Mouse (Mus musculus) neural tube, embryonic 15.5 days (tissue): ENCODE data around the gene Slc2a5. TPM values are rescaled to one million over a fixed set of nuclear protein-coding genes. Genes with fewer than 3 reads are reported as not detected.

ENCODE experiments used
- ATAC-seq: fragments of 200-750 bp; cut with Nextera tagmentation; 2 replicates; pipeline ENCODE4 v1.8.0; 2017; ENCODE audit warnings: mild to moderate bottlenecking, moderate TSS enrichment, moderate library complexity; ENCODE audit not compliant: low FRiP score
- H3K27ac ChIP-seq: fragments of 300-500 bp; sonication (generic); replicated peaks from 2 replicates; pipeline ENCODE4 v1.5.1; 2015; ENCODE audit warnings: mild to moderate bottlenecking, inconsistent platforms
- H3K27me3 ChIP-seq: fragments of 300-500 bp; sonication (generic); replicated peaks from 2 replicates; pipeline ENCODE4 v1.6.1; 2015; ENCODE audit warnings: inconsistent platforms
- H3K36me3 ChIP-seq: fragments of 300-500 bp; sonication (generic); 2 replicates; pipeline ENCODE4 v1.6.1; 2015; ENCODE audit warnings: inconsistent platforms
- H3K4me1 ChIP-seq: fragments of 300-500 bp; sonication (generic); 2 replicates; pipeline ENCODE4 v1.6.1; 2015; ENCODE audit warnings: inconsistent platforms
- H3K4me2 ChIP-seq: fragments of 300-500 bp; sonication (generic); 2 replicates; pipeline ENCODE4 v1.6.1; 2015; ENCODE audit warnings: inconsistent platforms, mild to moderate bottlenecking, moderate library complexity
- H3K4me3 ChIP-seq: fragments of 300-500 bp; sonication (generic); replicated peaks from 2 replicates; pipeline ENCODE4 v1.5.1; 2015; ENCODE audit warnings: mild to moderate bottlenecking, inconsistent platforms
- H3K9ac ChIP-seq: fragments of 300-500 bp; sonication (generic); replicated peaks from 2 replicates; pipeline ENCODE4 v1.6.1; 2015; ENCODE audit warnings: mild to moderate bottlenecking, inconsistent platforms
- H3K9me3 ChIP-seq: fragments of 300-500 bp; sonication (generic); replicated peaks from 2 replicates; pipeline ENCODE4 v1.6.1; 2016; ENCODE audit warnings: inconsistent platforms
- WGBS: fragments of 180-500 bp; shearing (Covaris S2); methylation state at CpG from one replicate; pipeline ENCODE4 v1.1.7; 2015; ENCODE audit warnings: mixed read lengths; 5-methylcytosine and 5-hydroxymethylcytosine counted together
- polyA plus RNA-seq: library from polyadenylated mRNA; unstranded; fragments of >200 nt; fragmentation: Nextera tagmentation; extraction: Ambion mirVana; gene quantifications from 2 replicates; pipeline ENCODE4 v1.2.1, GENCODE M21; 2015

Gene Slc2a5
- polyA plus RNA-seq, 1 experiment from 2014 or later: 2.4 TPM

- no peaks in the 10 kb centered on the region for H3K4me1 ChIP-seq
- no peaks in the 10 kb centered on the region for H3K27me3 ChIP-seq
- no peak overlapping the region for H3K4me3 ChIP-seq
- ATAC-seq: no peak
- 82% methylated on average over 7 of the region's 7 CpGs for WGBS
- no peaks in the 10 kb centered on the region for H3K36me3 ChIP-seq
- H3K4me2 ChIP-seq: no peak overlapping the region
- H3K27ac ChIP-seq: no peak overlapping the region
- H3K9ac ChIP-seq: no peak overlapping the region
- H3K9me3 ChIP-seq: no peaks in the 10 kb centered on the region
Observed at GRCm38 (mm10) chr4:150151045-150151444, 32.0 kb downstream of the Slc2a5 start.

GRCm38 (mm10) chr4:150152483-150152882, 33.4 kb downstream of the Slc2a5 start:
- no peak for ATAC-seq
- Histone ChIP-seq H3K4me2 (no peak overlapping the region), H3K4me3 (no peak overlapping the region), H3K4me1 (no peaks in the 10 kb centered on the region), H3K9ac (no peak overlapping the region), H3K27me3 (no peaks in the 10 kb centered on the region), H3K9me3 (no peaks in the 10 kb centered on the region), H3K36me3 (no peaks in the 10 kb centered on the region), H3K27ac (no peak overlapping the region)
- WGBS: 86% methylated on average over 8 of the region's 8 CpGs

GRCm38 (mm10) chr4:150155301-150155700, 36.2 kb downstream of the Slc2a5 start:
- H3K4me1 ChIP-seq: no peaks in the 10 kb centered on the region
- no peak overlapping the region for H3K4me2 ChIP-seq
- no peaks in the 10 kb centered on the region for H3K27me3 ChIP-seq
- no peak overlapping the region for H3K4me3 ChIP-seq
- no peak for ATAC-seq
- no peaks in the 10 kb centered on the region for H3K36me3 ChIP-seq
- WGBS: 81% methylated on average over 4 of the region's 4 CpGs
- no peaks in the 10 kb centered on the region for H3K9me3 ChIP-seq
- H3K9ac ChIP-seq: no peak overlapping the region
- H3K27ac ChIP-seq: no peak overlapping the region

GRCm38 (mm10) chr4:150155731-150156130, 36.6 kb downstream of the Slc2a5 start:
- Histone ChIP-seq H3K4me3 (no peak overlapping the region), H3K9me3 (no peaks in the 10 kb centered on the region), H3K36me3 (no peaks in the 10 kb centered on the region), H3K27me3 (no peaks in the 10 kb centered on the region), H3K27ac (no peak overlapping the region), H3K9ac (no peak overlapping the region), H3K4me2 (no peak overlapping the region), H3K4me1 (no peaks in the 10 kb centered on the region)
- 93% methylated on average over 4 of the region's 4 CpGs for WGBS
- ATAC-seq: no peak

GRCm38 (mm10) chr4:150157348-150157882, 38.3 kb downstream of the Slc2a5 start:
- Histone ChIP-seq H3K4me2 (no peak overlapping the region), H3K36me3 (no peaks in the 10 kb centered on the region), H3K9ac (no peak overlapping the region), H3K27ac (no peak overlapping the region), H3K9me3 (no peaks in the 10 kb centered on the region), H3K4me1 (no peaks in the 10 kb centered on the region), H3K27me3 (no peaks in the 10 kb centered on the region), H3K4me3 (no peak overlapping the region)
- no peak for ATAC-seq
- 72% methylated on average over 14 of the region's 14 CpGs for WGBS

GRCm38 (mm10) chr4:150159458-150159857, 40.4 kb downstream of the Slc2a5 start:
- Histone ChIP-seq H3K4me1 (no peaks in the 10 kb centered on the region), H3K36me3 (no peaks in the 10 kb centered on the region), H3K27me3 (no peaks in the 10 kb centered on the region), H3K9ac (no peak overlapping the region), H3K4me3 (no peak overlapping the region), H3K9me3 (no peaks in the 10 kb centered on the region), H3K4me2 (no peak overlapping the region), H3K27ac (no peak overlapping the region)
- WGBS: 79% methylated on average over 2 of the region's 2 CpGs
- no peak for ATAC-seq

GRCm38 (mm10) chr4:150162561-150163169, 43.6 kb downstream of the Slc2a5 start:
- Histone ChIP-seq H3K9ac (no peak overlapping the region), H3K4me1 (no peaks in the 10 kb centered on the region), H3K4me2 (no peak overlapping the region), H3K27ac (no peak overlapping the region), H3K4me3 (no peak overlapping the region), H3K9me3 (no peaks in the 10 kb centered on the region), H3K27me3 (no peaks in the 10 kb centered on the region), H3K36me3 (no peaks in the 10 kb centered on the region)
- 73% methylated on average over 13 of the region's 13 CpGs for WGBS
- no peak for ATAC-seq

GRCm38 (mm10) chr4:150164875-150165274, 45.8 kb downstream of the Slc2a5 start:
- Histone ChIP-seq H3K9me3 (no peaks in the 10 kb centered on the region), H3K27ac (no peak overlapping the region), H3K4me1 (no peaks in the 10 kb centered on the region), H3K4me3 (no peak overlapping the region), H3K27me3 (no peaks in the 10 kb centered on the region), H3K36me3 (no peaks in the 10 kb centered on the region), H3K9ac (no peak overlapping the region), H3K4me2 (no peak overlapping the region)
- WGBS: 31% methylated on average over 13 of the region's 13 CpGs
- no peak for ATAC-seq

GRCm38 (mm10) chr4:150168406-150168805, 49.3 kb downstream of the Slc2a5 start:
- Histone ChIP-seq H3K4me3 (no peak overlapping the region), H3K9me3 (no peaks in the 10 kb centered on the region), H3K4me2 (no peak overlapping the region), H3K27ac (no peak overlapping the region), H3K9ac (no peak overlapping the region), H3K36me3 (no peaks in the 10 kb centered on the region), H3K4me1 (no peaks in the 10 kb centered on the region), H3K27me3 (no peaks in the 10 kb centered on the region)
- no peak for ATAC-seq
- 75% methylated on average over 10 of the region's 10 CpGs for WGBS

GRCm38 (mm10) chr4:150172107-150172506, 53.0 kb downstream of the Slc2a5 start:
- WGBS: 77% methylated on average over 8 of the region's 8 CpGs
- no peaks in the 10 kb centered on the region for H3K4me1 ChIP-seq
- H3K36me3 ChIP-seq: no peaks in the 10 kb centered on the region
- no peak overlapping the region for H3K4me2 ChIP-seq
- H3K27me3 ChIP-seq: no peaks in the 10 kb centered on the region
- H3K27ac ChIP-seq: no peak overlapping the region
- no peak for ATAC-seq
- no peak overlapping the region for H3K9ac ChIP-seq
- H3K4me3 ChIP-seq: no peak overlapping the region
- H3K9me3 ChIP-seq: no peaks in the 10 kb centered on the region

- no peaks in the 10 kb centered on the region for H3K27me3 ChIP-seq
- no peak overlapping the region for H3K4me3 ChIP-seq
- no peak overlapping the region for H3K4me2 ChIP-seq
- no peak overlapping the region for H3K9ac ChIP-seq
- no peaks in the 10 kb centered on the region for H3K4me1 ChIP-seq
- no peaks in the 10 kb centered on the region for H3K9me3 ChIP-seq
- ATAC-seq: no peak
- no peaks in the 10 kb centered on the region for H3K36me3 ChIP-seq
- no peak overlapping the region for H3K27ac ChIP-seq
- 60% methylated on average over 10 of the region's 10 CpGs for WGBS
Observed at GRCm38 (mm10) chr4:150173281-150173680, 54.2 kb downstream of the Slc2a5 start.

- 94% methylated on average over 14 of the region's 14 CpGs for WGBS
- H3K4me1 ChIP-seq: no peaks in the 10 kb centered on the region
- no peak overlapping the region for H3K27ac ChIP-seq
- no peak overlapping the region for H3K4me2 ChIP-seq
- no peak overlapping the region for H3K9ac ChIP-seq
- H3K9me3 ChIP-seq: no peaks in the 10 kb centered on the region
- ATAC-seq: no peak
- H3K27me3 ChIP-seq: no peaks in the 10 kb centered on the region
- H3K36me3 ChIP-seq: no peaks in the 10 kb centered on the region
- no peak overlapping the region for H3K4me3 ChIP-seq
Observed at GRCm38 (mm10) chr4:150174027-150174426, 54.9 kb downstream of the Slc2a5 start.
